Mouse (Mus musculus) left cerebral cortex, adult 9 months (tissue): Measurements from ENCODE around the gene Lao1.
"Not testable (repeated sequence)": the region's sequence is repeated elsewhere in the genome, so short reads cannot be mapped to it uniquely, and the experiment has no call there.

Source experiments
- DNase-seq, 2 experiments: peaks; one replicate each; pipeline ENCODE4 v3.0.0; 2022; ENCODE audit warnings: low spot score in 2 of 2

The Lao1 gene

DNA sequence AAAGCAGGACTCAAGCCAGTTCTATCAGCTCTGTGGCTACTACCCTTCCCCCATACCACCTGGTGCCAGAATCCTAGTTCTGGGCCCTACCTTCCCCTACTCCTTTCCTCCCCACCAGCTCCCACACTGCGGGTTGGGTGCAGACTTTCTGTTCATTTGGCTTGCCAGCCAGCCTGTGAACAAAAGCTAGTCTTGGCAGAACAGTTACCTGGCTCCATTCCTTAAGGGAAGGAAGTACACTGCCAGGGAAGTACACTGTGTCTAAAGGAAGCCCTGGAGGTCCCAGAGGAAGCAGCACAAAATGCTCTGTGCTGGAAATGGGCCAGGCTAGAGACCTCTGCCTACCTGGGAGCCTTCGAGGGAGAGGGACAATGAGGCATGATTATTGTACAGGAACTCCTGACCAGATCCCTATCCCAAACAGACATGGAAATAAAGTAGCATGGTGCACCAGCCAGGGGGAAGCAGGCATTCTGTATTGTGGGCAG lies at the start of gene Lao1:
Lao1 (plus strand) TSS at position 438 of the 488 bp plus-strand sequence.
- peak in 1 of 2 experiments; percentile 13 for DNase-seq

GRCm38 (mm10) chr4:118917365-118917764 lies 44.0 kb upstream of the Lao1 start, which contains the start of gene Olfr1329:
Gene Olfr1329 (minus strand): TSS chr4:118917465.
- DNase-seq: not testable (repeated sequence)

DNA sequence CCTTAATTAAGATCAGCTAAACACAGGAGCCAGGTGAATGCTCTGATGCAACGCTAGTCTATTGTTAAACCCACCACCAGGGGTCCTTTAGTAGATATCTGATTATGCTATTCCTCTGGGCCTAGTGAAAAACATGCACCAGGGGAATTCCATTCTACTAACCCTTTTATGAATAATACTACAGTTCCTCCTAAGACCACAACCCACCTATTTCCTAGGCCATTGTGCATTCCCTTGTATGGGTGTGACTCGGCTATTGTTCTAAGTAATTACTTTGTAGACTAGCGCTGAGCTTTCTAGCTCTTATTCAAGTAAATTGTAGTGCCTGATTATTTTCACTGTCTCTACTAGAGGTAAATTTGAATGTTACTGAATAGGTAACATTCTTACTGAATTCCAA lies 30.1 kb upstream of the Lao1 start:
- not testable (repeated sequence) for DNase-seq

- DNase-seq: no peak
These were observed 22.9 kb upstream of the Lao1 start, which contains the start of gene Olfr1328 for GRCm38 (mm10) chr4:118938512-118938911. Gene Olfr1328 (minus strand): TSS chr4:118938612.

DNA sequence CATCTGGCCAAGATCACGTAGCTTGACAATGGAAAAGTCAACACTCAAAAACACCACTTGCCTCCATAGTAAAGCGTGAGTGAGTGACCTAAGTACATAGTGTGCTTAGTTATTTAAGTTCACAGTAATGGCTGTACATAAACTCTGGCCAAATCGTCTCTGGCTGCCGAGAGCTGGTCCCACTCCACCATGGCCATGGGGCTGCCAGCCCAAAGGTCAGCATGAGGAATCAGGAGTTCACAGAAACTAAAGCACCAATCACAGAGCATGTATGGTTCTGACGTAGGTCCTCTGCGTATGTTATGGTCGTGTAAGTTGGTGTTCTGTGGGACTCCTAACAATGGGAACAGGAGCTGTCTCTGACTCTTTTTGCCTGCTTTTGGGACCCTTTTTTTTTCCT lies 2.6 kb upstream of the Lao1 start:
- no peak for DNase-seq

GRCm38 (mm10) chr4:118967711-118968110 lies 6.3 kb downstream of the Lao1 start:
- no peak for DNase-seq

DNA sequence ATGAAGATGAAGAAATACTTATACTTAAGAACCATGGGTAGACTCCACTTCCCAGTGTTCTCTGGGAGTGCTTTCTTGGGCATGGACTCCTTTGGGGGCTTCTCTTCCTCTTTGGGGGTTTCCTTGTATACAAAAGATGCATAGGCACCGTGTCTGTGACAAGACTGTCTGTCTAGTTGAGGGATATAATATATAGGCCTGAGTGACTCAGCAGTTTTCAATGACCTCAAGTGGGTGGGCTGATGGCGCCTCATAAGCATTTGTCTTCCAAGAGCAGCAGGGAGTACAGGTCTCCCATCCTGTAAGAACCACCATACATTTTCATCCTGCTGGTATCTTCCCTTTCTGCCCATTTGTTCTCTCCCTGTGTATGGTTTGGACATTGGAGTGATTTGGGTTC lies 11.9 kb downstream of the Lao1 start:
- DNase-seq: no peak

DNA sequence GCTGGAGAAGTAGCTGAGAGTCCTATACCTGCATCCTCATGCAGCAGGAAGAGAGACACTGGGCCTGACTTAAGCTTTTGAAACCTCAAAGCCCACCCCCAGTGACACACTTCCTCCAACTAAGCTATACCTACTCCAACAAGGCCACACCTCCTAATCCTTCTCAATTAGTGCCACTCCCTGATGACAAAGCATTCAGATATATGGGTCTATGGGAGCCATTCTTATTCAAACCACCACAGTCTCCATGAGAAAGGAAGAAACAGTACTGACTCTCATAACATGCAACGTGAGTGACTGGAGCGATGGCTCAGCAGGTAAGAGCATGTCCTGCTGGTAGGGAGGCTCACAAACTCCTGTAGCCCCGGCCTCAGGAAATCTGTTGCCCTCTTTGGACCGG lies 23.9 kb downstream of the Lao1 start:
- no peak for DNase-seq

DNA sequence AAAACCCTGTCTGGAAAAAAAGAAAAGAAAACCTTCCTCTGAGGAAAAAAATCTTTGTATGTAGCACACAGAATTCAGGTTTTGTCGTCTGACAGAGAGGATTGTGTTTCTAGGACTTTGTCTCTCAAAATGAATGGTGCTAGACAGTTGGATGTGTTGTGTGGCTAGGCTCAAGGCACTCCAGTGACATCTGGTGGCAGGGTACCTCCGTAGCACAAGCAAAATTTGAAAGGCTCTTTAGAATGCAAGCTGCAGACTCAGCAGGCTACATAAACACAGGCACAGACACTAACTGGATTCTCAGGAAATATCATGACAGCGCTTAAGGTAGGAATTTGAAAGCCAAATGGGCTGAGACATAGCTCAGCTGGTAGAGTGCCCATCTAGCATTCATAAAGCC lies 27.2 kb downstream of the Lao1 start:
- peak in 1 of 2 experiments; percentile 60 for DNase-seq

DNA sequence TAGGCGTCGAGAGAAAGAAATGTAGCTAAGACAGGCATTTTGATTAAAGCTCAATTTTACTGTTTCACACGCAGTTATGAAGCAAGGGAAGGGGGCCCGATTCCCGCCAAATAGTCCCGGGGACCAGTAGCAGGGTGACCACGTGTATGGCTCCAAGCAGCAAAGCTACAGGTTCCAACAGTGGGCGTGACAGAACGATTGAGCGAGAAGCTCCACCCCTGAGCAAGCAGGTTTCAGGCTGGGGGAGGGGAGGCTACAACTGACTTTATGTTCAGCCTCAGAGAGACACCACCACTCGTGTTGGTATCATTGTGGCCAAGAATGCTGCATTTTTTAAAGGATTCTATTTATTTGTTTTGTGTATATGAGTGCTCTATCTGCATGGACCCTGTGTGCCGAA lies 28.0 kb downstream of the Lao1 start:
- no peak for DNase-seq

DNA sequence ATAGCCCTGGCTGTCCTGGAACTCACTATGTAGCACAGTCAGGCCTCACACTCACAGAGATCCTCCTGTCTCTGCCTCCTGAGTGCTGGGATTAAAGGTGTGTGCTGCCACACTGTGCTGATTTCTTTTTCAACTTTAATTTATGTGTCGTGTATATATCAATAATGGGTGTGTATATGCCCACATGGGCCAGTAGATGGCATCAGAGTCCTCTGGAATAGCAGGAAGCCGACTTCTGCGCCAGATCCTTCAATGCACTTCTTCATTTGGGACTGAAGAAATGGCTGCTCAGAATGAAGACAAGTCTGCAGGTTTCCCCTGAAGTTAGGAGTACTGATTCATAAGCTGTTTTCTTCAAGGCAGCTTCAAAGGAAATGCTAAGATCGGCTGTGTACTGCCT lies 30.4 kb downstream of the Lao1 start:
- no peak for DNase-seq

DNA sequence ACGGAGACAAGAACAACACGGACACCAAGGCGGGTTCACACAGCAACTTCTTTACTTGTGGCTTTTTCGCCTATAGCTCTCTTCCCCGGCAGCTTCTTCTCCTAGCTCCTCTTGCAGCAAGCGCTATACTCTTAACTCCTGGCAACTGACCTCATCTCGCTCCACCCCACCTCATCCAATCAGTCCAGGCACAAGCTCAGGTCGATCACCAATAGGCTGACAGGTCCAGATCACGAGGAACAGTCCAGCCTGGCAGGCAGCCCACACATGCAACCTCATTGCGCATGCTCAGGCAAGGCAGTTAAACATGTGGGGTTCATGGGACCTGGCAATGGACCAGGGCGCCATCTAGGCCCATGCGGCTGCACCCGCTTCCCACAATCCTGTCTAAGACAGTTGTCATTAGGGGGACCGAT lies 35.8 kb downstream of the Lao1 start:
- DNase-seq: no peak

- peak in 1 of 2 experiments; percentile 11 for DNase-seq
These were observed 38.5 kb downstream of the Lao1 start for GRCm38 (mm10) chr4:118999691-119000486.

GRCm38 (mm10) chr4:119001696-119002095 lies 40.3 kb downstream of the Lao1 start:
- no peak for DNase-seq

GRCm38 (mm10) chr4:119002512-119002911 lies 41.1 kb downstream of the Lao1 start:
- DNase-seq: no peak

GRCm38 (mm10) chr4:119004178-119004577 lies 42.8 kb downstream of the Lao1 start:
- no peak for DNase-seq

GRCm38 (mm10) chr4:119004613-119005339 lies 43.4 kb downstream of the Lao1 start:
- DNase-seq: peak in 1 of 2 experiments; percentile 92

DNA sequence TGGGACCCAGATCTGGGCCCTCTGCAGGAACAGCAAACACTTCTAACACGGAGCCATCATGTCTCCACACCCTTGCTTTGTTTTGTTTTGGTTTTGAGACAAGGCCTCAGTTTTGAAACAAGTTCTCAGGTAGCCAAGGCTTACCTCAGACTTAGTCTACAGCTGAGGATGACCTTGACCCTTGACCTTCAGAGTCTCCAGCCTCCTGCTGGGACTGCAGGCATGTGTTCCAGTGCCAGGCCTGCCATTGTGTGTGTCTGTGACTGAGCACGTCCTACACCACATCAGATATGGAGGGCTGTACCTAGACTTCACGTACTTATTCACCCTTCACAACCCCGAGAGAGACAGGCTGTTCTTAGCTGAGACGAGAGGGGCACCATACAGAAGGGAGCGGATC lies 46.2 kb downstream of the Lao1 start:
- DNase-seq: no peak

DNA sequence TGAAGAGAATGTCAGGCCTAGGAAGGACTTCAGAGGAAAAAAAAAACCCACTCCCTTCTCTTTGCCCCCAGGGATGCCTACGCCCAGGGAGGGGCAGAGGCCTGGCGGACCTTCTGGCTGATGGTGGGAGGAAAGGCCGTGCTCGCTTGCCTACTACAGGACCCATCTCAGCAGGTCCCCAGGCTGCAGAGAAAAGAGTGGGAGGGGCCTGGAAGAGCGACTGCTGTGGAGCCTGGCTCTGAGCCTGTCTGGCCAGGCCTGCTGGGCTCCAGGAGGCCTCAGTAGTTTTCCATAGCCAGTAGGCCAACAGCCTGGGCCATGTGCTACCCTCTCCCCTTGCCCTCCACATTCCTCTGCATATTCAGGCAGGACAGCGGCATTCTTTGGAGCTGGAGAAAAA lies 47.1 kb downstream of the Lao1 start:
- peak in 1 of 2 experiments; percentile 19 for DNase-seq

DNA sequence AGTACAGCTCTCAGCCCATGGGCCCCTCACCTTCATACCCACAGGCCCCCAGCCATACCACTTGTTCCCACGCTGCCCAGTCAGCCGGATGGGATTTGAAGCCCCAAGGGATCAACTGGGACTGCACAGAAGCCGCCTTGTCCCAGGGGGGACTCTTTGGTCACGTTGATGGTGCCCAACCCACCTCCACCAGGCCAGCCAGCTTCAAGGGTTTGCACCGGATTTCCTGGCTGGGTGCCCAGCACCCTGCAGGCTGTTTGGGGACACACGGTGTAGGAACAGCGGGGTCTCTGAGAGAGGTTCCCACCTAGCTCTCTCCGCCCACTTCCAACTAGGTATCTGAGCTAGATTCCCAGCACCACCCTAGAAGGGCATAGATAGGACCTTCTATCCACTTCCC lies 48.4 kb downstream of the Lao1 start:
- no peak for DNase-seq

DNA sequence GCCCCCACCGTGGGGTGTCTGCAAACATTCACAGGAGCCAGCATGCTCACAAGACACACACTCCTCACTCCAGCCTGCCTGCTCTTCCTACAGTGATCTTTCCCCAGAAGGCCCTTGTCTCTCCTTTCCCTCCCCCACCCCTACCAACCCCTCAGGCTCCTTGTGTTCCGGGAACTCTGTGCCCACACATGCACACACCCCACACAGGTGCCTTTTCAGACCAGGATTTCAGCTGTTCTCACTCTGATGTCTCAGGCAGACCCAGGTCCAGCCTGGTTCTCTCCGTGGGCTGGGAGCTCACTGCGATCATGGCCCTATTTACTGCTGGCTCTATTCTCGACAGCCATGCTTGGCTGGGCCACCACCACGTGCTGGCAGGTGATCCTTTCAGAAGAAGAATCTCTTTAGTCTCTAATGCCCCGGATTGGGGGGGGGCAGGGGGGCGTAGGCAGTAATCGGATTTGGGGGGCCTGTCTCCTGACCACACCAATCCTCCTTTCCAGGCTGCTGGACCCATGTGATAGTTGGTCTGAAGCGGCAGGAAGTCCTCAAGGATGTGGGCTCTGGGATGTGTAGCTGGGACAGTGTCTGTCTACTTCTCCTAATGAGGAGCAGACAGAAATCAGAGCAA lies 49.8 kb downstream of the Lao1 start:
- no peak for DNase-seq

- no peak for DNase-seq
These were observed 51.7 kb downstream of the Lao1 start for GRCm38 (mm10) chr4:119013031-119013430.
